Mouse (Mus musculus) right cerebral cortex, postnatal 25 days (tissue): ENCODE measurements at regions not wholly inside any gene's neighbourhood (a gene's known extent, or its start where the extent isn't known, plus 50 kb on each side); places are given as distances from the start of the nearest gene placed in this dataset.

Experiments used
- DNase-seq: peaks from one replicate; pipeline ENCODE4 v3.0.0; 2022

GRCm38 (mm10) chr14:76701304-76701703, 144.6 kb upstream of the Serp2 start:
- no peak for DNase-seq

- no peak for DNase-seq
These were observed 144.1 kb upstream of the Serp2 start for GRCm38 (mm10) chr14:76700796-76701195.

- DNase-seq = no peak
These were observed 143.5 kb upstream of the Serp2 start for GRCm38 (mm10) chr14:76700190-76700589.

GRCm38 (mm10) chr14:76698718-76699402, 142.2 kb upstream of the Serp2 start:
- DNase-seq = no peak

GRCm38 (mm10) chr14:76696729-76697128, 140.0 kb upstream of the Serp2 start:
- DNase-seq = no peak

GRCm38 (mm10) chr14:76695691-76696355, 139.1 kb upstream of the Serp2 start:
- DNase-seq = no peak

GRCm38 (mm10) chr14:76694894-76695293, 138.2 kb upstream of the Serp2 start:
- no peak for DNase-seq

- no peak for DNase-seq
These were observed 136.9 kb upstream of the Serp2 start for GRCm38 (mm10) chr14:76693351-76694317.

GRCm38 (mm10) chr14:76687971-76688407, 131.3 kb upstream of the Serp2 start:
- DNase-seq = no peak

- no peak for DNase-seq
These were observed 130.2 kb upstream of the Serp2 start for GRCm38 (mm10) chr14:76686762-76687453.

GRCm38 (mm10) chr14:76685830-76686761, 129.4 kb upstream of the Serp2 start:
- DNase-seq = no peak

GRCm38 (mm10) chr14:76684327-76684726, 127.6 kb upstream of the Serp2 start:
- DNase-seq = no peak

GRCm38 (mm10) chr14:76681581-76682377, 125.1 kb upstream of the Serp2 start:
- DNase-seq = no peak

- DNase-seq = no peak
These were observed 121.9 kb upstream of the Serp2 start for GRCm38 (mm10) chr14:76678512-76679134.

- DNase-seq = no peak
These were observed 118.3 kb upstream of the Serp2 start for GRCm38 (mm10) chr14:76674949-76675348.

- no peak for DNase-seq
These were observed 117.1 kb upstream of the Serp2 start for GRCm38 (mm10) chr14:76673671-76674331.

GRCm38 (mm10) chr14:76672899-76673298, 116.2 kb upstream of the Serp2 start:
- no peak for DNase-seq

- DNase-seq = no peak
These were observed 115.8 kb upstream of the Serp2 start for GRCm38 (mm10) chr14:76672442-76672841.

- no peak for DNase-seq
These were observed 114.3 kb upstream of the Serp2 start for GRCm38 (mm10) chr14:76671023-76671422.
